Mouse (Mus musculus): ENCODE data around the gene Bpi. TPM values are rescaled to one million over a fixed set of nuclear protein-coding genes. Genes with fewer than 3 reads are reported as not detected.

Gene Bpi
- total and polyA plus RNA-seq, 3 experiments: 0.17 to 0.81 (median 0.51) TPM

GRCm38 (mm10) chr2:158228670-158229502 is 29.0 kb upstream of the Bpi start, which contains the start of gene D630003M21Rik:
Gene D630003M21Rik, minus strand, starts transcription at chr2:158229222.
- in situ Hi-C loops (cut with MboI; ENCODE audit: low pct_ligation_motif_present, low pct_unique_long_range_greater_than_20kb, low sequenced_read_pairs) (no loop called here), dilution Hi-C loops (cut with MboI; ENCODE audit: extremely low pct_ligation_motif_present, extremely low pct_unique_long_range_greater_than_20kb, low sequenced_read_pairs) (no loop called here)
- H3K27me3 ChIP-seq (replicated peaks): peaks cover 10% of the 10 kb centered on the region
- H3K27ac ChIP-seq (ENCODE audit: insufficient read depth, low read depth): no peak within 1 kb of the TSS
- no peak for DNase-seq (ENCODE audit: extremely low read depth)
- peaks cover 13 to 55% of the 10 kb centered on the region in 2 experiments for H3K4me1 ChIP-seq (ENCODE audit: control insufficient read depth in 1 of 2, insufficient read depth in 2 of 2)
- TF ChIP-seq PAX5 (IDR thresholded peaks at IDR 0.05; ENCODE audit: low read length): no peak
- no peak for TF ChIP-seq RCOR1 (conservative IDR thresholded peaks at IDR 0.05; ENCODE audit: low read depth, low read length)
- no peak for TF ChIP-seq TBP (conservative IDR thresholded peaks at IDR 0.05; ENCODE audit: low read depth, low read length)
- TF ChIP-seq ZNF384 (IDR thresholded peaks at IDR 0.05; ENCODE audit: low read depth, low read length): peak; percentile 95
- TF ChIP-seq POLR2AphosphoS2 (IDR thresholded peaks at IDR 0.05; ENCODE audit: low read depth, low read length): no peak
- TF ChIP-seq MYC (IDR thresholded peaks at IDR 0.05; ENCODE audit: low read depth, low read length): 0 out of 2 replicates have a peak, but pooled peaks have one; percentile 17
- TF ChIP-seq SMC3 (IDR thresholded peaks at IDR 0.05; ENCODE audit: low read depth, low read length): no peak
- TF ChIP-seq MAX (IDR thresholded peaks at IDR 0.05; ENCODE audit: low read length): peak; percentile 40; the same call in 1 of the 2 replicates
- TF ChIP-seq NELFE (IDR thresholded peaks at IDR 0.05; ENCODE audit: low read depth, low read length): no peak
- TF ChIP-seq ELF1 (IDR thresholded peaks at IDR 0.05; ENCODE audit: low read depth, low read length): no peak
- peak; percentile 58 for TF ChIP-seq BHLHE40 (IDR thresholded peaks at IDR 0.05; ENCODE audit: low read depth, low read length)
- TF ChIP-seq RAD21 (IDR thresholded peaks at IDR 0.05; ENCODE audit: low read depth, low read length): no peak
- no peak for TF ChIP-seq USF2 (conservative IDR thresholded peaks at IDR 0.05; ENCODE audit: low read depth, low read length)
- TF ChIP-seq ZC3H11A (IDR thresholded peaks at IDR 0.05; ENCODE audit: low read depth, low read length): no peak
- H3K9ac ChIP-seq (ENCODE audit: insufficient read depth, low read depth): no peak within 1 kb of the TSS
- H3K4me2 ChIP-seq (ENCODE audit: insufficient read depth, low read depth, poor library complexity, severe bottlenecking): peak within 1 kb of the TSS; percentile 52
- H3K4me3 ChIP-seq (replicated peaks in 1 of 3; ENCODE audit: low read depth in 2 of 3, low read length in 2 of 3, poor library complexity in 1 of 3): peak within 1 kb of the TSS in 1 of 3 experiments; percentile 14
- peaks cover 8% of the 10 kb centered on the region for H3K9me3 ChIP-seq (replicated peaks; ENCODE audit: low read length)
- no peaks in the 10 kb centered on the region for H3K79me2 ChIP-seq (replicated peaks; ENCODE audit: control insufficient read depth, extremely low read depth, insufficient read depth, poor library complexity, severe bottlenecking)
- H3K36me3 ChIP-seq (replicated peaks in 1 of 2; ENCODE audit: control insufficient read depth in 1 of 2, insufficient read depth in 1 of 2, low read length in 1 of 2): no peaks in the 10 kb centered on the region

DNA sequence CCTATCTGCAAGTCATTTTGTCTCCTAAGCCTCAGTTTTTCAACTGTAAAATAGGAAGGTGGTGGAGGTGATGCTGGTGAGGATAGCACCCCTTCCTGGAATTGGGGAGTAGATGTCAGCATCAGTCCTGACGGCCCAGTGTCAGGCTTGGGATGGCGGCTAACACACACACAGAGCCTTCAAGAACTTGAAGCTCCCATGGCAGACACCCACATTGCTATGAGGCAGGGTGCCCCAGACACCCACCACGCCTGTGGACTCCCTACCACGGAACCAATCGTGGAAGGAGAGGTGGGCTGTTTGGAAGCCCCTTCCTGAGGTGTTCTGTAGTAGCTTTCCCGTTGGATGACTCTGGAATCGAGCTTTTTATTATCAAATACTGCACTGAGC is 28.4 kb upstream of the Bpi start:
- TF ChIP-seq JUN (IDR thresholded peaks at IDR 0.05; ENCODE audit: insufficient read depth, low read depth, low read length) (no peak), HCFC1 (IDR thresholded peaks at IDR 0.05; ENCODE audit: low read depth, low read length) (no peak), KAT2A (IDR thresholded peaks at IDR 0.05; ENCODE audit: insufficient replicate concordance, low read length) (no peak), ZNF384 (IDR thresholded peaks at IDR 0.05; ENCODE audit: low read depth, low read length) (no peak), CHD2 (IDR thresholded peaks at IDR 0.05; ENCODE audit: low read length) (no peak), RAD21 (IDR thresholded peaks at IDR 0.05; ENCODE audit: low read depth, low read length) (no peak), MAZ (IDR thresholded peaks at IDR 0.05; ENCODE audit: low read depth, low read length) (no peak), USF2 (conservative IDR thresholded peaks at IDR 0.05; ENCODE audit: low read depth, low read length) (no peak), ETS1 (conservative IDR thresholded peaks at IDR 0.05; ENCODE audit: low read depth, low read length) (no peak), MAFK (IDR thresholded peaks at IDR 0.05; ENCODE audit: insufficient replicate concordance, low read length) (no peak), ELF1 (IDR thresholded peaks at IDR 0.05; ENCODE audit: low read depth, low read length) (no peak), EP300 (IDR thresholded peaks at IDR 0.05; ENCODE audit: low read length) (no peak), CHD1 (IDR thresholded peaks at IDR 0.05; ENCODE audit: low read depth, low read length) (no peak), UBTF (IDR thresholded peaks at IDR 0.05; ENCODE audit: low read depth, low read length) (no peak), SMC3 (IDR thresholded peaks at IDR 0.05; ENCODE audit: low read depth, low read length) (no peak), JUND (conservative IDR thresholded peaks at IDR 0.05; ENCODE audit: low read depth, low read length) (no peak), POLR2A (IDR thresholded peaks at IDR 0.05; ENCODE audit: low read depth, low read length) (no peak), POLR2AphosphoS2 (IDR thresholded peaks at IDR 0.05; ENCODE audit: low read depth, low read length) (no peak), ZC3H11A (IDR thresholded peaks at IDR 0.05; ENCODE audit: low read depth, low read length) (no peak)
- Histone ChIP-seq H3K9me3 (replicated peaks; ENCODE audit: low read length) (peaks cover 8% of the 10 kb centered on the region), H3K27me3 (replicated peaks) (peaks cover 5% of the 10 kb centered on the region), H3K9ac (ENCODE audit: insufficient read depth, low read depth) (no peak overlapping the region), H3K27ac (ENCODE audit: insufficient read depth, low read depth) (no peak overlapping the region), H3K4me2 (ENCODE audit: insufficient read depth, low read depth, poor library complexity, severe bottlenecking) (peak overlapping the region; percentile 52), H3K4me3 (replicated peaks in 1 of 3; ENCODE audit: low read depth in 2 of 3, low read length in 2 of 3, poor library complexity in 1 of 3) (peak overlapping the region in 1 of 3 experiments; percentile 14), H3K79me2 (replicated peaks; ENCODE audit: control insufficient read depth, extremely low read depth, insufficient read depth, poor library complexity, severe bottlenecking) (no peaks in the 10 kb centered on the region), H3K4me1 (ENCODE audit: control insufficient read depth in 1 of 2, insufficient read depth in 2 of 2) (peaks cover 13 to 55% of the 10 kb centered on the region in 2 experiments), H3K36me3 (replicated peaks in 1 of 2; ENCODE audit: control insufficient read depth in 1 of 2, insufficient read depth in 1 of 2, low read length in 1 of 2) (no peaks in the 10 kb centered on the region)
- dilution Hi-C loops (cut with MboI; ENCODE audit: extremely low pct_ligation_motif_present, extremely low pct_unique_long_range_greater_than_20kb, low sequenced_read_pairs) (no loop called here), in situ Hi-C loops (cut with MboI; ENCODE audit: low pct_ligation_motif_present, low pct_unique_long_range_greater_than_20kb, low sequenced_read_pairs) (no loop called here)
- no peak for DNase-seq (ENCODE audit: extremely low read depth)

Data from CH12.LX (cell line).